Mouse (Mus musculus) testis, adult 2 months (tissue): ENCODE results near the gene Mast1. TPM values are rescaled to one million over a fixed set of nuclear protein-coding genes. Genes with fewer than 3 reads are reported as not detected.
A peak's percentile ranks its signal among the peaks of the same experiment; 100 is the strongest.

Source experiments
- H3K27ac ChIP-seq: fragments of 200-500 bp; 2 replicates; pipeline ENCODE4 v1.5.1; 2012; ENCODE audit warnings: low read depth, low read length; ENCODE audit not compliant: control insufficient read depth, insufficient read depth
- H3K27me3 ChIP-seq: fragments of 200-500 bp; 2 replicates; pipeline ENCODE4 v1.6.1; 2012; ENCODE audit warnings: mild to moderate bottlenecking, low read length, moderate library complexity; ENCODE audit not compliant: control insufficient read depth, insufficient read depth
- H3K36me3 ChIP-seq: fragments of 200-500 bp; 2 replicates; pipeline ENCODE4 v1.6.1; 2012; ENCODE audit warnings: mild to moderate bottlenecking, low read length; ENCODE audit not compliant: control insufficient read depth, insufficient read depth
- H3K4me1 ChIP-seq: fragments of 200-500 bp; 2 replicates; pipeline ENCODE4 v1.6.1; 2012; ENCODE audit warnings: low read length; ENCODE audit not compliant: control insufficient read depth, insufficient read depth
- H3K4me3 ChIP-seq: fragments of 200-500 bp; 2 replicates; pipeline ENCODE4 v1.5.1; 2012; ENCODE audit warnings: low read depth, mild to moderate bottlenecking, low read length, moderate library complexity, mixed read lengths; ENCODE audit not compliant: control insufficient read depth
- CTCF ChIP-seq: fragments of 200-500 bp; IDR thresholded peaks from 2 replicates; pipeline ENCODE4 v1.5.1; 2012; ENCODE audit warnings: low read depth, mild to moderate bottlenecking, inconsistent platforms, low read length, moderate library complexity; ENCODE audit not compliant: control insufficient read depth, insufficient read depth, insufficient replicate concordance
- POLR2A ChIP-seq: fragments of 200-500 bp; IDR thresholded peaks from 2 replicates; pipeline ENCODE4 v1.6.1; 2012; ENCODE audit warnings: low read depth, mild to moderate bottlenecking, inconsistent platforms, low read length, moderate library complexity; ENCODE audit not compliant: control insufficient read depth
- polyA plus RNA-seq: library from polyadenylated mRNA; depleted of rRNA; stranded (reverse); fragments of >200 nt; gene quantifications from 2 replicates; pipeline ENCODE4 v1.2.3, GENCODE M21; 2012

Mast1 gene
- polyA plus RNA-seq, 1 experiment: 1.6 TPM

DNA sequence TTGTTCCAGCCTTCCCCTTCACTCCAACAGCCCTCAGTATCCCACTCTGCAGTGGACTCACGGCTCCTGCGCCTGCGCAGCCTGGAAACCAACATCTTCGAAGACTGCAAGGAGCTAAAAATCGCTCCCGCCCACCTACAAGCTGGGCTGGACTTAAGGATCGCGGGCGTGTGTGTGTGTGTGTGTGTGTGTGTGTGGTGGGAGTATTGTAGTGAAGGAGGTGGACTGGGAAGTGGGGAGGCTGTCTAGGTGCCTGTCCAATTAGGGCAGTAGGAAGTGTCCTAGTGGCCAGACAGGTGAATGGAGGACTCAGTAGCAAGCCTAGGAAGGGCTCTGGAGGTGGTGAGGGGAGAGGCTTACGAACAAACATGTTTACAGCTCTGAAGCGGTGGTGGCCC, 8.1 kb upstream of the Mast1 start:
- H3K4me1 ChIP-seq: peaks cover 24% of the 10 kb centered on the region
- H3K27ac ChIP-seq: no peak overlapping the region
- H3K27me3 ChIP-seq: peaks cover 2% of the 10 kb centered on the region; the same call in 1 of the 2 replicates
- H3K36me3 ChIP-seq: no peaks in the 10 kb centered on the region
- TF ChIP-seq CTCF (no peak), POLR2A (no peak)
- H3K4me3 ChIP-seq: peak overlapping the region; percentile 28

GRCm38 (mm10) chr8:84944478-84945160, 7.5 kb upstream of the Mast1 start:
- Histone ChIP-seq H3K4me1 (peaks cover 24% of the 10 kb centered on the region), H3K27ac (peak overlapping the region; percentile 95), H3K27me3 (peaks cover 2% of the 10 kb centered on the region; the same call in 1 of the 2 replicates), H3K36me3 (no peaks in the 10 kb centered on the region), H3K4me3 (peak overlapping the region; percentile 76)
- peak; percentile 32; the same call in 1 of the 2 replicates for TF ChIP-seq POLR2A
- TF ChIP-seq CTCF: no peak

- Histone ChIP-seq H3K36me3 (no peaks in the 10 kb centered on the region), H3K4me1 (peaks cover 24% of the 10 kb centered on the region), H3K4me3 (peak overlapping the region; percentile 29; the same call in 1 of the 2 replicates), H3K27ac (peak overlapping the region; percentile 95), H3K27me3 (peaks cover 2% of the 10 kb centered on the region; the same call in 1 of the 2 replicates)
- no peak for TF ChIP-seq CTCF
- TF ChIP-seq POLR2A: no peak
These were observed 6.5 kb upstream of the Mast1 start for GRCm38 (mm10) chr8:84943699-84944098.

- Histone ChIP-seq H3K36me3 (no peaks in the 10 kb centered on the region), H3K4me1 (peaks cover 18% of the 10 kb centered on the region), H3K27ac (no peak overlapping the region), H3K4me3 (no peak overlapping the region), H3K27me3 (no peaks in the 10 kb centered on the region)
- TF ChIP-seq POLR2A (no peak), CTCF (no peak)
These were observed 694 bp upstream of the Mast1 start for GRCm38 (mm10) chr8:84937620-84938485.

- Histone ChIP-seq H3K27ac (no peak overlapping the region), H3K4me1 (peaks cover 18% of the 10 kb centered on the region), H3K27me3 (no peaks in the 10 kb centered on the region), H3K4me3 (no peak overlapping the region), H3K36me3 (no peaks in the 10 kb centered on the region)
- no peak for TF ChIP-seq CTCF
- TF ChIP-seq POLR2A: no peak
These were observed 858 bp downstream of the Mast1 start for GRCm38 (mm10) chr8:84936041-84936961.

- Histone ChIP-seq H3K4me3 (no peak overlapping the region), H3K27me3 (no peaks in the 10 kb centered on the region), H3K36me3 (no peaks in the 10 kb centered on the region), H3K27ac (no peak overlapping the region), H3K4me1 (peaks cover 18% of the 10 kb centered on the region)
- TF ChIP-seq CTCF: no peak
- TF ChIP-seq POLR2A: no peak
These were observed 1.7 kb downstream of the Mast1 start for GRCm38 (mm10) chr8:84935489-84935888.
